ENCODE assay signal across 13 mouse cellular contexts in genomic region chr19:6496462-6497149, GRCm38 (mm10). TPM values are rescaled to one million over a fixed set of nuclear protein-coding genes. Genes with fewer than 3 reads are reported as not detected.
DNase-seq lines count a peak whose midpoint lies in the region; ATAC-seq and TF ChIP-seq lines count a peak whose summit lies in the region.
"Had no signal": no experiment of that assay in that cellular context is flagged by ENCODE, and none has a peak within 500 bp of the region (broad histone marks: within the 10 kb centered on the region; RNA-seq: fewer than 3 reads in every experiment).

No protein-coding gene starts in this region.

- intact Hi-C loops in gastrocnemius, adult 2 months (cut with DNase I), result no loop called here

- 0 out of 2 replicates have a peak overlapping the region, but pooled peaks have one; percentile 8 for H3K9ac ChIP-seq in heart, embryonic 12.5 days
- H3K9ac ChIP-seq in hindbrain, embryonic 11.5 days (ENCODE audit: low read depth, low read length), result peak overlapping the region; percentile 37; the same call in 1 of the 2 replicates
- H3K9ac ChIP-seq in midbrain, embryonic 11.5 days (ENCODE audit: low read length), result peak overlapping the region; percentile 54
- H3K9ac ChIP-seq: liver, embryonic 14.5 days had no signal

- H3K4me2 ChIP-seq in heart, embryonic 12.5 days, result peak overlapping the region; percentile 87
- peak overlapping the region; percentile 93 for H3K4me2 ChIP-seq in hindbrain, embryonic 11.5 days (replicated peaks; ENCODE audit: low read depth, low read length)
- peak overlapping the region; percentile 99 for H3K4me2 ChIP-seq in midbrain, embryonic 11.5 days

- H3K27ac ChIP-seq in heart, embryonic 12.5 days (ENCODE audit: poor library complexity, severe bottlenecking), result no peak overlapping the region
- H3K27ac ChIP-seq in embryonic facial prominence, embryonic 10.5 days (replicated peaks), result peak overlapping the region; percentile 83; the same call in 1 of the 2 replicates
- peak overlapping the region; percentile 54; the same call in 1 of the 2 replicates for H3K27ac ChIP-seq in hindbrain, embryonic 11.5 days (ENCODE audit: low read depth, low read length)
- no peak overlapping the region for H3K27ac ChIP-seq in midbrain, embryonic 11.5 days (ENCODE audit: low read depth, low read length)
- H3K27ac ChIP-seq in gastrocnemius, adult 2 months, result no peak overlapping the region
- no peak overlapping the region for H3K27ac ChIP-seq in thymus, adult 2 months (ENCODE audit: control insufficient read depth, insufficient read depth, low read length)
- H3K27ac ChIP-seq: liver, embryonic 14.5 days had no signal

- ATAC-seq in heart, embryonic 12.5 days (ENCODE audit: insufficient number of reproducible peaks, low FRiP score), result no peak
- peak; percentile 35 for ATAC-seq in hindbrain, embryonic 11.5 days (ENCODE audit: low FRiP score)
- peak; percentile 22; the same call in 1 of the 2 replicates for ATAC-seq in midbrain, embryonic 11.5 days (ENCODE audit: low FRiP score)

- H3K9me3 ChIP-seq in heart, embryonic 12.5 days (replicated peaks), result no peaks in the 10 kb centered on the region
- no peaks in the 10 kb centered on the region for H3K9me3 ChIP-seq in embryonic facial prominence, embryonic 10.5 days
- H3K9me3 ChIP-seq in hindbrain, embryonic 11.5 days (ENCODE audit: control insufficient read depth, low read length), result no peaks in the 10 kb centered on the region
- H3K9me3 ChIP-seq in midbrain, embryonic 11.5 days (ENCODE audit: control insufficient read depth, low read length), result no peaks in the 10 kb centered on the region

- no peaks in the 10 kb centered on the region for H3K36me3 ChIP-seq in heart, embryonic 12.5 days
- H3K36me3 ChIP-seq in embryonic facial prominence, embryonic 10.5 days (replicated peaks), result no peaks in the 10 kb centered on the region
- H3K36me3 ChIP-seq in hindbrain, embryonic 11.5 days (ENCODE audit: control insufficient read depth, insufficient read depth, low read length), result no peaks in the 10 kb centered on the region
- H3K36me3 ChIP-seq in midbrain, embryonic 11.5 days (ENCODE audit: control insufficient read depth, insufficient read depth, low read length), result no peaks in the 10 kb centered on the region
- no peaks in the 10 kb centered on the region for H3K36me3 ChIP-seq in thymus, adult 2 months (ENCODE audit: control insufficient read depth, insufficient read depth, low read length)

- peak overlapping the region; percentile 51 for H3K4me3 ChIP-seq in heart, embryonic 12.5 days
- peak overlapping the region; percentile 76 for H3K4me3 ChIP-seq in embryonic facial prominence, embryonic 10.5 days
- H3K4me3 ChIP-seq in hindbrain, embryonic 11.5 days (ENCODE audit: low read depth, low read length), result peak overlapping the region; percentile 78
- H3K4me3 ChIP-seq in midbrain, embryonic 11.5 days (ENCODE audit: low read depth, low read length), result peak overlapping the region; percentile 84
- H3K4me3 ChIP-seq in gastrocnemius, adult 2 months, result no peak overlapping the region; the same call in 1 of the 2 replicates
- H3K4me3 ChIP-seq in thymus, adult 2 months (ENCODE audit: control insufficient read depth, insufficient read depth, low read length), result no peak overlapping the region

- peaks cover 17% of the 10 kb centered on the region for H3K4me1 ChIP-seq in heart, embryonic 12.5 days (replicated peaks)
- H3K4me1 ChIP-seq in embryonic facial prominence, embryonic 10.5 days, result peaks cover 48% of the 10 kb centered on the region
- peaks cover 4% of the 10 kb centered on the region; the same call in 1 of the 2 replicates for H3K4me1 ChIP-seq in hindbrain, embryonic 11.5 days (replicated peaks; ENCODE audit: control insufficient read depth, insufficient read depth, low read length)
- peaks cover 21% of the 10 kb centered on the region for H3K4me1 ChIP-seq in midbrain, embryonic 11.5 days (ENCODE audit: control insufficient read depth, insufficient read depth, low read length)
- no peaks in the 10 kb centered on the region for H3K4me1 ChIP-seq in thymus, adult 2 months (replicated peaks; ENCODE audit: control insufficient read depth, insufficient read depth, low read length)

- peaks cover 100% of the 10 kb centered on the region for H3K27me3 ChIP-seq in heart, embryonic 12.5 days (replicated peaks)
- peaks cover 99% of the 10 kb centered on the region for H3K27me3 ChIP-seq in embryonic facial prominence, embryonic 10.5 days (replicated peaks; ENCODE audit: low read depth, poor library complexity, severe bottlenecking)
- peaks cover 20% of the 10 kb centered on the region for H3K27me3 ChIP-seq in hindbrain, embryonic 11.5 days (ENCODE audit: control insufficient read depth, insufficient read depth, low read length)
- peaks cover 13% of the 10 kb centered on the region for H3K27me3 ChIP-seq in midbrain, embryonic 11.5 days (ENCODE audit: control insufficient read depth, insufficient read depth, low read length)
- peaks cover 40% of the 10 kb centered on the region for H3K27me3 ChIP-seq in thymus, adult 2 months (ENCODE audit: control insufficient read depth, insufficient read depth, low read length)

- WGBS in heart, embryonic 12.5 days, result 13% methylated on average over 6 of the region's 6 CpGs
- WGBS in embryonic facial prominence, embryonic 10.5 days, result 9% methylated on average over 6 of the region's 6 CpGs
- 10% methylated on average over 6 of the region's 6 CpGs for WGBS in hindbrain, embryonic 11.5 days
- WGBS in midbrain, embryonic 11.5 days, result 7% methylated on average over 6 of the region's 6 CpGs
- WGBS in thymus, adult 2 months, result 22% methylated on average over 6 of the region's 6 CpGs

- no peak for TF ChIP-seq POLR2A in thymus, adult 2 months (IDR thresholded peaks at IDR 0.05; ENCODE audit: control insufficient read depth, extremely low read depth, insufficient read depth, low read length, poor library complexity)

- DNase-seq in heart, adult 8-10 months (ENCODE audit: low spot score), result no peak
- DNase-seq in embryonic facial prominence, embryonic 10.5 days (ENCODE audit: low spot score), result no peak
- DNase-seq in hindbrain, embryonic 11.5 days (ENCODE audit: low spot score), result no peak
- DNase-seq in midbrain, embryonic 11.5 days (ENCODE audit: low spot score, missing footprints), result peak; percentile 91
- no peak for DNase-seq in gastrocnemius, adult 2 months
- no peak for DNase-seq in ovary, postnatal 14 days (ENCODE audit: low spot score)
- no peak for DNase-seq in thymus, adult 2 months

- TF ChIP-seq CTCF in gastrocnemius, adult 2 months (IDR thresholded peaks at IDR 0.05), result no peak
- TF ChIP-seq CTCF in thymus, adult 2 months (IDR thresholded peaks at IDR 0.05; ENCODE audit: borderline replicate concordance, control insufficient read depth, extremely low read depth, insufficient read depth, low read length, poor library complexity), result no peak

RNA-seq across cellular contexts. Expression of gene Slc22a12, which starts 46.2 kb away (rescaled TPM):
- polyA plus RNA-seq in heart, embryonic 12.5 days (2016; fragmentation: Nextera tagmentation; extraction: Ambion mirVana), result not detected in 2 replicates
- under 1 TPM in 1 of 4 experiments, not detected in 3; 0.28 TPM for total RNA-seq in heart, adult 8-10 months (2022)
- polyA plus RNA-seq in embryonic facial prominence, embryonic 10.5 days (2016; fragmentation: Nextera tagmentation; extraction: Ambion mirVana), result not detected in 2 replicates
- polyA plus RNA-seq in hindbrain, embryonic 11.5 days (2014; fragmentation: Nextera tagmentation; extraction: Ambion mirVana), result not detected in 2 replicates
- polyA plus RNA-seq in midbrain, embryonic 11.5 days (2014; fragmentation: Nextera tagmentation; extraction: Ambion mirVana), result not detected in 2 replicates
- not detected for total RNA-seq in gastrocnemius, adult 2 months (2021)
- 0.19 and 0.74 TPM in 2 replicates for polyA plus RNA-seq in thymus, adult 2 months (2012; rRNA removed)
- total RNA-seq: adrenal gland, postnatal 10 days; megakaryocyte-erythroid progenitor cell, adult 5-6 weeks had no signal
- polyA plus RNA-seq: heart, embryonic 14.5 days; liver, embryonic 14.5 days; stomach, embryonic 14.5 days had no signal

Comparison
In these comparisons a context has a peak if more than half of its experiments do, and no peak if none do; other contexts are left out.
1. H3K27ac ChIP-seq: peak in embryonic facial prominence, embryonic 10.5 days (single experiment) and hindbrain, embryonic 11.5 days (single experiment); none in heart, embryonic 12.5 days (single experiment), midbrain, embryonic 11.5 days (single experiment), gastrocnemius, adult 2 months (single experiment) and thymus, adult 2 months (single experiment).
2. H3K4me3 ChIP-seq: peak in heart, embryonic 12.5 days (single experiment), embryonic facial prominence, embryonic 10.5 days (single experiment), hindbrain, embryonic 11.5 days (single experiment) and midbrain, embryonic 11.5 days (single experiment); none in gastrocnemius, adult 2 months (single experiment) and thymus, adult 2 months (single experiment).
3. Peak in every context shown above with its lines, with median percentiles within 50 percentile points of each other: H3K4me2 ChIP-seq and H3K9ac ChIP-seq.